Mouse (Mus musculus) midbrain, embryonic 16.5 days (tissue): ENCODE measurements around the gene Hoxc12. TPM values are rescaled to one million over a fixed set of nuclear protein-coding genes. Genes with fewer than 3 reads are reported as not detected.

ENCODE experiments used
- ATAC-seq: fragments of 200-750 bp; cut with Nextera tagmentation; 2 replicates; pipeline ENCODE4 v1.8.0; 2017; ENCODE audit warnings: moderate TSS enrichment
- H3K27ac ChIP-seq: fragments of 300-500 bp; sonication (generic); 2 replicates; pipeline ENCODE4 v1.5.1; 2014; ENCODE audit warnings: mild to moderate bottlenecking, low read length, mixed read lengths
- H3K27me3 ChIP-seq: fragments of 300-500 bp; sonication (generic); 2 replicates; pipeline ENCODE4 v1.6.1; 2014; ENCODE audit warnings: low read depth, low read length, mixed read lengths; ENCODE audit not compliant: control insufficient read depth, insufficient read depth
- H3K36me3 ChIP-seq: fragments of 300-500 bp; sonication (generic); 2 replicates; pipeline ENCODE4 v1.6.1; 2014; ENCODE audit warnings: mild to moderate bottlenecking, low read length, moderate library complexity, mixed read lengths; ENCODE audit not compliant: control insufficient read depth, insufficient read depth
- H3K4me1 ChIP-seq: fragments of 300-500 bp; sonication (generic); 2 replicates; pipeline ENCODE4 v1.6.1; 2014; ENCODE audit warnings: mild to moderate bottlenecking, low read length, mixed read lengths; ENCODE audit not compliant: control insufficient read depth, insufficient read depth
- H3K4me2 ChIP-seq: fragments of 300-500 bp; sonication (generic); 2 replicates; pipeline ENCODE4 v1.6.1; 2014; ENCODE audit warnings: mild to moderate bottlenecking, low read length, mixed read lengths
- H3K4me3 ChIP-seq: fragments of 300-500 bp; sonication (generic); 2 replicates; pipeline ENCODE4 v1.5.1; 2014; ENCODE audit warnings: low read depth, mild to moderate bottlenecking, low read length, moderate library complexity, mixed read lengths
- H3K9ac ChIP-seq: fragments of 300-500 bp; sonication (generic); 2 replicates; pipeline ENCODE4 v1.6.1; 2014; ENCODE audit warnings: low read depth, low read length, mixed read lengths
- H3K9me3 ChIP-seq: fragments of 300-500 bp; sonication (generic); replicated peaks from 2 replicates; pipeline ENCODE4 v1.6.1; 2014; ENCODE audit warnings: mild to moderate bottlenecking, low read length, mixed read lengths; ENCODE audit not compliant: control insufficient read depth, poor library complexity, severe bottlenecking
- WGBS: fragments of 180-500 bp; shearing (Covaris S2); extraction: QIAGEN DNeasy Blood & Tissue Kit; methylation state at CpG from one replicate; pipeline ENCODE4 v1.1.7; 2014; 5-methylcytosine and 5-hydroxymethylcytosine counted together
- polyA plus RNA-seq: library from polyadenylated mRNA; unstranded; fragments of >200 nt; fragmentation: Nextera tagmentation; extraction: Ambion mirVana; gene quantifications from 2 replicates; pipeline ENCODE4 v1.2.1, GENCODE M21; 2015

Gene Hoxc12
- not detected in 2 replicates for polyA plus RNA-seq

- no peaks in the 10 kb centered on the region for H3K36me3 ChIP-seq
- WGBS: under 1% methylated on average over 31 of the region's 31 CpGs
These were observed at the start of gene Hoxc12 for GRCm38 (mm10) chr15:102936279-102936972. Gene Hoxc12, plus strand, starts transcription at chr15:102936757.

DNA sequence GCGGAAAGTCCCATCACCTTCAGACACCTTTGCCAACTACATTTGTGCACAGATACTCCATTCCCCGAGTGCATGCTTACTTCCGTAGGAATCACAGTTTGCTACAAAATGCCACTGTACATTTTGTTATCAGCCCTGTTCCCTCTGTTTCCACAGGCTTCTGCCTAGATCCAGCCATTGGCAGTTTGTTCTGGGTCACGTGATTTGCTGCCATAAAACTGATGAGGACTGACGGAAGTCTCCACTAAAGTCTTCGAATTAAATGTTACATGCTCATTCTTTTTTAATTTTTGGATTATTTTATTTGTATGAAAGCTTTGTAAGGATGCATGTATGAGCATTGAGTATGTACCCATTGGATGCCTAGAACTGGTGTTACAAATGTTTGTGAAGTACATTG lies 41.4 kb upstream of the Hoxc12 start:
- H3K9ac ChIP-seq: no peak overlapping the region
- H3K27me3 ChIP-seq: peaks cover 13% of the 10 kb centered on the region
- H3K9me3 ChIP-seq: no peaks in the 10 kb centered on the region
- ATAC-seq: no peak
- no peaks in the 10 kb centered on the region for H3K36me3 ChIP-seq
- H3K4me1 ChIP-seq: no peaks in the 10 kb centered on the region
- no peak overlapping the region for H3K27ac ChIP-seq
- WGBS: 91% methylated on average over 6 of the region's 6 CpGs
- H3K4me2 ChIP-seq: no peak overlapping the region
- no peak overlapping the region for H3K4me3 ChIP-seq

More at GRCm38 (mm10) chr15:102936279-102936972, at the start of gene Hoxc12:
- Histone ChIP-seq H3K9me3 (no peaks in the 10 kb centered on the region; the same call in 1 of the 2 replicates), H3K4me3 (no peak within 1 kb of the TSS), H3K27me3 (peaks cover 96% of the 10 kb centered on the region), H3K4me2 (no peak within 1 kb of the TSS), H3K27ac (no peak within 1 kb of the TSS), H3K9ac (no peak within 1 kb of the TSS), H3K4me1 (no peaks in the 10 kb centered on the region)
- ATAC-seq: no peak

- no peaks in the 10 kb centered on the region for H3K4me1 ChIP-seq
- H3K9me3 ChIP-seq: no peaks in the 10 kb centered on the region
- H3K27ac ChIP-seq: no peak overlapping the region
- WGBS: 77% methylated on average over 1 of the region's 1 CpGs
- ATAC-seq: no peak
- no peak overlapping the region for H3K4me3 ChIP-seq
- no peak overlapping the region for H3K9ac ChIP-seq
- peaks cover 67% of the 10 kb centered on the region for H3K27me3 ChIP-seq
- H3K36me3 ChIP-seq: no peaks in the 10 kb centered on the region
- H3K4me2 ChIP-seq: no peak overlapping the region
These were observed 31.6 kb upstream of the Hoxc12 start for GRCm38 (mm10) chr15:102904946-102905345.

GRCm38 (mm10) chr15:102909536-102909935 lies 27.0 kb upstream of the Hoxc12 start:
- Histone ChIP-seq H3K27me3 (peaks cover 79% of the 10 kb centered on the region), H3K4me1 (no peaks in the 10 kb centered on the region), H3K4me3 (no peak overlapping the region), H3K27ac (no peak overlapping the region), H3K9me3 (no peaks in the 10 kb centered on the region), H3K4me2 (no peak overlapping the region), H3K36me3 (no peaks in the 10 kb centered on the region), H3K9ac (no peak overlapping the region)
- ATAC-seq: no peak
- WGBS: 1% methylated on average over 4 of the region's 4 CpGs

- Histone ChIP-seq H3K9me3 (no peaks in the 10 kb centered on the region), H3K9ac (no peak overlapping the region), H3K36me3 (no peaks in the 10 kb centered on the region), H3K4me2 (no peak overlapping the region), H3K27ac (no peak overlapping the region), H3K4me1 (no peaks in the 10 kb centered on the region), H3K4me3 (no peak overlapping the region), H3K27me3 (peaks cover 79% of the 10 kb centered on the region)
- under 1% methylated on average over 18 of the region's 18 CpGs for WGBS
- no peak for ATAC-seq
These were observed 26.5 kb upstream of the Hoxc12 start for GRCm38 (mm10) chr15:102910038-102910437.

GRCm38 (mm10) chr15:102910496-102911095 lies 26.0 kb upstream of the Hoxc12 start:
- under 1% methylated on average over 22 of the region's 22 CpGs for WGBS
- H3K4me1 ChIP-seq: no peaks in the 10 kb centered on the region

GRCm38 (mm10) chr15:102913038-102913585 lies 23.4 kb upstream of the Hoxc12 start:
- under 1% methylated on average over 19 of the region's 19 CpGs for WGBS
- Histone ChIP-seq H3K4me3 (no peak overlapping the region), H3K36me3 (no peaks in the 10 kb centered on the region), H3K4me1 (no peaks in the 10 kb centered on the region), H3K9ac (no peak overlapping the region), H3K27ac (no peak overlapping the region), H3K4me2 (no peak overlapping the region), H3K9me3 (no peaks in the 10 kb centered on the region), H3K27me3 (peaks cover 76% of the 10 kb centered on the region)
- no peak for ATAC-seq

More at GRCm38 (mm10) chr15:102910496-102911095, 26.0 kb upstream of the Hoxc12 start:
- no peak for ATAC-seq
- no peak overlapping the region for H3K9ac ChIP-seq
- H3K4me3 ChIP-seq: no peak overlapping the region
- no peaks in the 10 kb centered on the region for H3K9me3 ChIP-seq
- no peak overlapping the region for H3K4me2 ChIP-seq
- no peaks in the 10 kb centered on the region for H3K36me3 ChIP-seq
- H3K27ac ChIP-seq: no peak overlapping the region
- H3K27me3 ChIP-seq: peaks cover 77% of the 10 kb centered on the region

GRCm38 (mm10) chr15:102917972-102918572 lies 18.5 kb upstream of the Hoxc12 start:
- Histone ChIP-seq H3K9ac (no peak overlapping the region), H3K27me3 (peaks cover 85% of the 10 kb centered on the region), H3K9me3 (no peaks in the 10 kb centered on the region), H3K4me2 (no peak overlapping the region), H3K27ac (no peak overlapping the region), H3K4me1 (peaks cover 2% of the 10 kb centered on the region), H3K36me3 (no peaks in the 10 kb centered on the region), H3K4me3 (no peak overlapping the region)
- ATAC-seq: no peak
- under 1% methylated on average over 20 of the region's 20 CpGs for WGBS
